ENCODE assay signal across 7 mouse cellular contexts in genomic region chr5:31202933-31203332, GRCm38 (mm10). TPM values are rescaled to one million over a fixed set of nuclear protein-coding genes. Genes with fewer than 3 reads are reported as not detected.
A peak's percentile ranks its signal among the peaks of the same experiment; 100 is the strongest.
DNase-seq lines count a peak whose midpoint lies in the region; ATAC-seq and TF ChIP-seq lines count a peak whose summit lies in the region.

No protein-coding gene starts in this region.

- peaks cover 6% of the 10 kb centered on the region; the same call in 1 of the 2 replicates for H3K9me3 ChIP-seq in lung, embryonic 14.5 days (ENCODE audit: low read depth, low read length)
- peaks cover 5% of the 10 kb centered on the region for H3K9me3 ChIP-seq in forebrain, embryonic 13.5 days (replicated peaks)
- H3K9me3 ChIP-seq in limb, embryonic 11.5 days (ENCODE audit: control insufficient read depth, low read length) = peaks cover 5% of the 10 kb centered on the region

- no peak for TF ChIP-seq CTCF in lung, embryonic 14.5 days (IDR thresholded peaks at IDR 0.05; ENCODE audit: low read depth)
- no peak for TF ChIP-seq CTCF in small intestine, adult 2 months (IDR thresholded peaks at IDR 0.05; ENCODE audit: extremely low read depth, insufficient read length, insufficient replicate concordance, low read depth, low read length)

- no peak for DNase-seq in lung, embryonic 14.5 days
- no peak for DNase-seq in lung, adult 18-20 months
- DNase-seq in limb, embryonic 11.5 days (ENCODE audit: low spot score) = no peak
- no peak for DNase-seq in urinary bladder, postnatal 36 days (ENCODE audit: low spot score in 2 of 2)
- DNase-seq in left cerebral cortex, postnatal 14 days (ENCODE audit: low spot score in 2 of 2) = no peak

- H3K4me1 ChIP-seq in lung, embryonic 14.5 days (ENCODE audit: insufficient read depth) = peaks cover 4% of the 10 kb centered on the region; the same call in 1 of the 2 replicates
- peaks cover 24% of the 10 kb centered on the region for H3K4me1 ChIP-seq in forebrain, embryonic 13.5 days
- peaks cover 3% of the 10 kb centered on the region; the same call in 1 of the 2 replicates for H3K4me1 ChIP-seq in limb, embryonic 11.5 days (ENCODE audit: control insufficient read depth, insufficient read depth, low read length)
- peaks cover 8% of the 10 kb centered on the region for H3K4me1 ChIP-seq in small intestine, adult 2 months (ENCODE audit: control insufficient read depth, insufficient read depth, insufficient read length, low read length)

- intact Hi-C loops in left cerebral cortex, postnatal 14 days (cut with DNase I) = no loop called here

- peak overlapping the region; percentile 83 for H3K4me3 ChIP-seq in lung, embryonic 14.5 days (ENCODE audit: low read depth, low read length)
- peak overlapping the region; percentile 73 for H3K4me3 ChIP-seq in forebrain, embryonic 13.5 days
- peak overlapping the region; percentile 78 for H3K4me3 ChIP-seq in limb, embryonic 11.5 days (ENCODE audit: low read depth, low read length)
- peak overlapping the region; percentile 71 for H3K4me3 ChIP-seq in small intestine, adult 2 months (ENCODE audit: low read depth, low read length)

- no peak for ATAC-seq in lung, embryonic 14.5 days (ENCODE audit: insufficient read depth)
- ATAC-seq in forebrain, embryonic 13.5 days = no peak
- ATAC-seq in limb, embryonic 11.5 days (ENCODE audit: insufficient number of reproducible peaks, low FRiP score, low TSS enrichment, low read depth) = no peak

- WGBS in lung, embryonic 14.5 days = 84% methylated on average over 7 of the region's 7 CpGs
- 83% methylated on average over 7 of the region's 7 CpGs for WGBS in forebrain, embryonic 13.5 days
- 89% methylated on average over 7 of the region's 7 CpGs for WGBS in limb, embryonic 11.5 days
- 85% methylated on average over 7 of the region's 7 CpGs for WGBS in small intestine, adult 2 months

- TF ChIP-seq POLR2A in small intestine, adult 2 months (IDR thresholded peaks at IDR 0.05; ENCODE audit: low read depth, low read length) = no peak

- H3K36me3 ChIP-seq in lung, embryonic 14.5 days (ENCODE audit: insufficient read depth) = peaks cover 82% of the 10 kb centered on the region
- H3K36me3 ChIP-seq in forebrain, embryonic 13.5 days (ENCODE audit: poor library complexity, severe bottlenecking) = peaks cover 80% of the 10 kb centered on the region
- H3K36me3 ChIP-seq in limb, embryonic 11.5 days (ENCODE audit: control insufficient read depth, insufficient read depth, low read length) = peaks cover 42% of the 10 kb centered on the region
- peaks cover 60% of the 10 kb centered on the region for H3K36me3 ChIP-seq in small intestine, adult 2 months (ENCODE audit: control insufficient read depth, insufficient read depth, low read length)

- peak overlapping the region; percentile 42 for H3K9ac ChIP-seq in lung, embryonic 14.5 days
- H3K9ac ChIP-seq in forebrain, embryonic 13.5 days = peak overlapping the region; percentile 61
- H3K9ac ChIP-seq in limb, embryonic 11.5 days (ENCODE audit: low read length) = peak overlapping the region; percentile 28

- H3K4me2 ChIP-seq in lung, embryonic 14.5 days = peak overlapping the region; percentile 63
- peak overlapping the region; percentile 70 for H3K4me2 ChIP-seq in forebrain, embryonic 13.5 days
- H3K4me2 ChIP-seq in limb, embryonic 11.5 days (ENCODE audit: low read depth, severe bottlenecking) = peak overlapping the region; percentile 84

- H3K27me3 ChIP-seq in lung, embryonic 14.5 days (ENCODE audit: insufficient read depth, low read length) = no peaks in the 10 kb centered on the region
- no peaks in the 10 kb centered on the region for H3K27me3 ChIP-seq in forebrain, embryonic 13.5 days
- no peaks in the 10 kb centered on the region for H3K27me3 ChIP-seq in limb, embryonic 11.5 days (ENCODE audit: control insufficient read depth, insufficient read depth, low read length)
- no peaks in the 10 kb centered on the region for H3K27me3 ChIP-seq in small intestine, adult 2 months (ENCODE audit: control insufficient read depth, insufficient read depth, low read length)

- H3K27ac ChIP-seq in lung, embryonic 14.5 days (ENCODE audit: low read depth) = peak overlapping the region; percentile 55
- H3K27ac ChIP-seq in forebrain, embryonic 13.5 days = peak overlapping the region; percentile 82
- H3K27ac ChIP-seq in limb, embryonic 11.5 days (replicated peaks; ENCODE audit: low read depth, low read length) = peak overlapping the region; percentile 10; the same call in 1 of the 2 replicates
- no peak overlapping the region for H3K27ac ChIP-seq in small intestine, adult 2 months (ENCODE audit: insufficient read depth, low read depth, low read length)

RNA-seq across cellular contexts. Expression of gene Zfp513, which starts 0.8 kb away (rescaled TPM):
- 5.4 and 7.1 TPM in 2 replicates for polyA plus RNA-seq in lung, embryonic 14.5 days (2014; fragmentation: Nextera tagmentation; extraction: Ambion mirVana)
- polyA plus RNA-seq in forebrain, embryonic 13.5 days (2015; fragmentation: Nextera tagmentation; extraction: Ambion mirVana) = 13.3 and 13.4 TPM in 2 replicates
- polyA plus RNA-seq in limb, embryonic 11.5 days (2014; fragmentation: Nextera tagmentation; extraction: Ambion mirVana) = 5.5 and 6.2 TPM in 2 replicates
- polyA plus RNA-seq in small intestine, adult 2 months (2012; rRNA removed) = 29.0 and 65.0 TPM in 2 replicates
- 10 to 100 TPM; 27.2 to 31.1 TPM for total RNA-seq in left cerebral cortex, postnatal 14 days (2021)

RNA-seq across cellular contexts. Expression of gene Eif2b4, which starts 9.7 kb away (rescaled TPM):
- polyA plus RNA-seq in lung, embryonic 14.5 days (2014; fragmentation: Nextera tagmentation; extraction: Ambion mirVana) = 64.2 and 70.6 TPM in 2 replicates
- polyA plus RNA-seq in forebrain, embryonic 13.5 days (2015; fragmentation: Nextera tagmentation; extraction: Ambion mirVana) = 75.8 and 77.9 TPM in 2 replicates
- 71.9 and 73.0 TPM in 2 replicates for polyA plus RNA-seq in limb, embryonic 11.5 days (2014; fragmentation: Nextera tagmentation; extraction: Ambion mirVana)
- polyA plus RNA-seq in small intestine, adult 2 months (2012; rRNA removed) = 30.6 and 43.2 TPM in 2 replicates
- 10 to 100 TPM; 39.5 to 49.2 TPM for total RNA-seq in left cerebral cortex, postnatal 14 days (2021)

RNA-seq across cellular contexts. Expression of gene Snx17, which starts 9.9 kb away (rescaled TPM):
- polyA plus RNA-seq in lung, embryonic 14.5 days (2014; fragmentation: Nextera tagmentation; extraction: Ambion mirVana) = 130 and 131 TPM in 2 replicates
- polyA plus RNA-seq in forebrain, embryonic 13.5 days (2015; fragmentation: Nextera tagmentation; extraction: Ambion mirVana) = 139 and 145 TPM in 2 replicates
- polyA plus RNA-seq in limb, embryonic 11.5 days (2014; fragmentation: Nextera tagmentation; extraction: Ambion mirVana) = 138 and 144 TPM in 2 replicates
- 37.8 and 56.9 TPM in 2 replicates for polyA plus RNA-seq in small intestine, adult 2 months (2012; rRNA removed)
- 10 to 100 TPM; 72.2 to 77.1 TPM for total RNA-seq in left cerebral cortex, postnatal 14 days (2021)

RNA-seq across cellular contexts. Expression of gene Ppm1g, which starts 17.6 kb away (rescaled TPM):
- polyA plus RNA-seq in lung, embryonic 14.5 days (2014; fragmentation: Nextera tagmentation; extraction: Ambion mirVana) = 144 and 148 TPM in 2 replicates
- polyA plus RNA-seq in forebrain, embryonic 13.5 days (2015; fragmentation: Nextera tagmentation; extraction: Ambion mirVana) = 164 and 176 TPM in 2 replicates
- 154 and 159 TPM in 2 replicates for polyA plus RNA-seq in limb, embryonic 11.5 days (2014; fragmentation: Nextera tagmentation; extraction: Ambion mirVana)
- polyA plus RNA-seq in small intestine, adult 2 months (2012; rRNA removed) = 39.3 and 67.7 TPM in 2 replicates
- total RNA-seq in left cerebral cortex, postnatal 14 days (2021) = 10 to 100 TPM; 77.5 to 87.1 TPM

RNA-seq across cellular contexts. Expression of gene Gtf3c2, which starts 23.0 kb away (rescaled TPM):
- polyA plus RNA-seq in lung, embryonic 14.5 days (2014; fragmentation: Nextera tagmentation; extraction: Ambion mirVana) = 74.1 and 78.6 TPM in 2 replicates
- polyA plus RNA-seq in forebrain, embryonic 13.5 days (2015; fragmentation: Nextera tagmentation; extraction: Ambion mirVana) = 76.5 and 86.9 TPM in 2 replicates
- polyA plus RNA-seq in limb, embryonic 11.5 days (2014; fragmentation: Nextera tagmentation; extraction: Ambion mirVana) = 89.2 and 104 TPM in 2 replicates
- polyA plus RNA-seq in small intestine, adult 2 months (2012; rRNA removed) = 16.3 and 21.9 TPM in 2 replicates
- total RNA-seq in left cerebral cortex, postnatal 14 days (2021) = 10 to 100 TPM; 54.9 to 57.2 TPM
